Mouse (Mus musculus) liver, postnatal 0 days (tissue): ENCODE data around the gene Sh3gl1.

ENCODE experiments used
- CTCF ChIP-seq: sonication (generic); IDR thresholded peaks from 2 replicates; pipeline ENCODE4 v1.5.1; 2016; ENCODE audit warnings: antibody characterized with exemption, low read depth
- EP300 ChIP-seq: IDR thresholded peaks from 2 replicates; pipeline ENCODE4 v1.6.1; 2016; ENCODE audit warnings: antibody characterized with exemption, low read depth, mild to moderate bottlenecking

GRCm38 (mm10) chr17:56008356-56009087, 27.9 kb downstream of the Sh3gl1 start:
- TF ChIP-seq CTCF (no peak), EP300 (no peak)
